Mouse (Mus musculus): ENCODE measurements around the gene Gse1.

- TF ChIP-seq TAL1 (IDR thresholded peaks at IDR 0.05; ENCODE audit: low read length) = no peak
- no peak for TF ChIP-seq GATA1 (IDR thresholded peaks at IDR 0.05; ENCODE audit: low read length)
Observed at GRCm38 (mm10) chr8:120466266-120466665, 238.0 kb downstream of the Gse1 start.
